Mouse (Mus musculus) spleen, postnatal 4 days (tissue): Measurements from ENCODE around the gene Casc3.

Experiments used
- DNase-seq, 2 experiments: peaks; one replicate each; pipeline ENCODE4 v3.0.0; 2022; ENCODE audit warnings: low spot score in 2 of 2

Gene Casc3

GRCm38 (mm10) chr11:98835296-98835695, 30.6 kb downstream of the Casc3 start:
- DNase-seq, result no peak

DNA sequence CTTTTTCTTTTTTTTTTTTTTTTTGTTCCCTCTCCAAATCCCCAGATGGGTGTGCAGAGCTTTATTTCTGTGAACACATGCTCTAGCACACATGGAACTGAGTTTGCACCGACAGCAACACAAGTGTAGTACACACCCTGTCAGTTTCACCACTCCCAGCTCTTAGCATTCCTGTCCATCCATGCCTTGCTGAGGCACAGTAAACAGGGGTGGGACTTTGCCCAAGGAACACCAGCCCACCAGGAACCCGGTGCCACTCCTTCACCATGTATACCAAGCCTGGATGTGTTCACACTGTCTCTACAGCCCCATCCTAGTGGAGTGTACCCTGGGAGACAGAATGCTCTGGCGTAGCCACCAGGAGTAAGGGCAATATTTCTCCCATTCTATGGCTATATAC, 31.0 kb downstream of the Casc3 start:
- no peak for DNase-seq

DNA sequence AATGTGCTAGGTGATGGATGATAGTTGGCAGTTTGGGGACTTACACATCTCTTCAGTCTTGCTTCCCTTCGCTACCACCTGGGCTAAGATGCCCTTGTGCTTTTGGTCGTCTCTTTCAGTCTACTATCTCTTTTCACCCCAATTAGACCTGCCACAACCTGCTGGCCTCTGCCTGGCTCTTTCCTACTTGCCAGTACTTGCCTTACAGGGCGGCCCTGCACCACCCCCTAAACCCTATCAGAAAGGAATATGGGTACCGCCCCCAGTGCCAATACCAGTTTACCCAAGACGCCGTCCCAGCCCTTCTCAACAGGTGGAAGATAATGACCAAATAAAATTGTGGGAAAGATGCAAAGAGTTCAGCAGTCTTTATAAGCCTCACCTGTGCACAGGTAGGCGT, 31.4 kb downstream of the Casc3 start:
- DNase-seq, result no peak

DNA sequence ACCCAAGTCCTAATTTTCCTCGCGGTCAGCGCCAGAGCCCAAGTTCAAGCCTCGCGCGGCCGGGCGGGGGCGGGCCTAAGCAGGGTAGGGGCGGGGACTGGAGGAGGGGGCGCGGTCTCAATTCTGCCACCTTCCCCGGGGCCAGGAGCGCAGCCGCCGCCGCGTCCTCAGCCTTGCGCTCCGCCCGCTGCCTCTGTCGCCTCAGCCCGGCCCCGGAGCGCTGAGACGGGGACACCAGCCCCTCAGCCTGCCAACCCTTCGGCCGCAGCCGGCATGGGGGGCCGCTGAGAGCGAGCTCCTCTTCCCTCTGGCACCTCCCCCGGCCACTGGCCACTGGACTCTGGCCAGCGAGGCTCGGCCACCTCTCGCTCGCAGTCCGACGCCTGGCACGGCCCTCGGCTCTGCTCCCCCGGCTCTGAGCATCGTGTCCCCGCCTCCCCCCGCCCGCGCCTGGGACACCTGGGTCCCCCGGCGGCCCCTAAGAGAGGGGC, 32.0 kb downstream of the Casc3 start, which contains the start of gene Rapgefl1:
TSS of gene Rapgefl1 (plus strand) at position 135 of the 491 bp plus-strand sequence.
- DNase-seq, result peak; percentile 79 to 91

DNA sequence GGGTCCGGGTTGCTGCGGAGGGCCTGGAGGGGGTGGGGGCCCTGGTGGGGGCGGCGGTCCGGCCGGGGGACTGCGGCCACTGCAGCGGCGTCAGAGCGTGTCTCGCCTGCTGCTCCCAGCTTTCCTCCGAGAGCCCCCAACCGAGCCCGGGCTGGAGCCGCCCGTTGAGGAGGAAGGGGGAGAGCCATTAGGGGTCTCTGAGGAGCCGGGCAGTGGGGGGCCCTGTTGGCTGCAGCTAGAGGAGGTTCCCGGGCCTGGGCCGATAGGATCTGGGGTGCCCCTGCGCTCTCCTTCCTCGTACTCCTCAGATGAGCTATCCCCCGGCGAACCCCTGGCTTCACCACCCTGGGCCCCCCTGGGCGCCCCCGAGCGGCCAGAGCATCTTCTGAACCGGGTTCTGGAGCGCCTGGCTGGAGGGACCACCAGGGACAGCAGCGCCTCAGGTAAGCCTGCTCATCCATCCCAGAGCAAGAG, 32.6 kb downstream of the Casc3 start:
- peak in 1 of 2 experiments; percentile 70 for DNase-seq

GRCm38 (mm10) chr11:98837917-98838316, 33.2 kb downstream of the Casc3 start:
- DNase-seq, result no peak

DNA sequence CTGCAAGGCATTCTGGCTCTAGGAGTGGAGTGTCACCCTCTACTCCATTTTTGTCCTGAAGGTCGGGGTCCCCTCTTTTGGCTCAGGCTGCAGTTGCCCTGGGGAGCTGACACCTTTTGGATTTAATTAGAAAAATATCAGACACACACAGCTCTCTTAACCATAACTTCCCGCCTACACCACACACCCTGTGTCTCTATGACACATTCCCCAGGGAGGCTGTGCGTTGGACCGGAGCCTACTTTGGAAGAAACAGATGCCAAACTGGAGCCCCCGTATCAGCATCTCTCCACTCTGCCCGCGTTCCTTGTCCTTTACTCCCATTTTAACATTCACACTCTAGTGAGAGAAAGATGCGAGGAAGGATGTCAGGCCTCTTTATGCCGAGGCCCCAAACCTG, 33.8 kb downstream of the Casc3 start:
- DNase-seq, result no peak

GRCm38 (mm10) chr11:98839402-98839801, 34.7 kb downstream of the Casc3 start:
- no peak for DNase-seq

GRCm38 (mm10) chr11:98839897-98840296, 35.2 kb downstream of the Casc3 start:
- DNase-seq, result peak in 1 of 2 experiments; percentile 50

DNA sequence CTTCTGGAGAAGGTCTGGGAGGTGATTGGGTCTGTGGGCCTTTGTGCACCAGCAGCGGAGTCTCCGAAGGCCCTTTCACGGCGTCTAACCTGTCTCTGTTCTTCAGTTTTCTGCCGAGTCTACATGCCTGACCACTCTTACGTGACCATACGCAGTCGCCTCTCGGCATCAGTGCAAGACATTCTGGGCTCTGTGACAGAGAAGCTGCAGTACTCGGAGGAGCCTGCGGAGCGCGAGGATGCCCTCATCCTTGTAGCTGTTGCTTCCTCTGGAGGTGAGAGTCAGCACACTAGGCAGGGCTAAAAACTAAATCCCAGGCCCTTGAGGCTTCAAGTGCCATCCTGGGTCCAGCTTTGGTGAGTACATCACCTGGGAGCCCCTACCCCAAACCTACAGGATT, 41.3 kb downstream of the Casc3 start:
- DNase-seq, result no peak

DNA sequence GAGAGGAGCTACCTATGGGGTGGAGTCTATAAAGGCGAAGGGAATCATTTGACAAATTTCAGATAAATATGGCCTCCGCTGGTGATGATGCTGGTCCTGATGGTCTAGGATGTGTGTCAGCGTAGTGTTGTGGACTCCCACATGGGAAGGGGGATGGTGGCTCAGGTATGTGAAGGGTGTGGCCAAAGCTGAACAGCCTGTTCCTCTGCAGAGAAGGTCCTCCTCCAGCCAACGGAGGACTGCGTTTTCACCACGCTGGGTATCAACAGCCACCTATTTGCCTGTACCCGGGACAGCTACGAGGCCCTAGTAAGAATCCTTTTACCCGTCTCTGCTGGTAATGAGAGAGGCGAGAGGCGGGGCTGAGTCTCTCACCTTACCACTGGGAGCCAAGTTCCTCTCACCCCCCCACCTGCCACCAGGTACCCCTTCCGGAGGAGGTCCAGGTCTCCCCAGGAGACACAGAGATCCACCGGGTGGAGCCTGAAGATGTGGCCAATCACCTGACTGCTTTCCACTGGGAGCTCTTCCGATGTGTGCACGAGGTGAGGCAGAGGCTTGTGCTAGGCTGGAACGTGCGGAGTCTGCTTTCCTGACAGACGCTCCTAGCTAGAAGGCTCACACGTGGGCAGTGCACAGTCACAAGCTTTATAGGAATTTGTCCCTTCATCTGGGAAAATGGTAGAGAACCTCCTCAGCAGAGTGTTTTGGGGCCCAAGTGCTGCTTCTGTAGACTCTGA, 42.3 kb downstream of the Casc3 start:
- DNase-seq, result no peak

- DNase-seq, result no peak
Measured at GRCm38 (mm10) chr11:98849196-98849894, 44.6 kb downstream of the Casc3 start.

- no peak for DNase-seq
Measured at GRCm38 (mm10) chr11:98850100-98851093, 45.7 kb downstream of the Casc3 start.

DNA sequence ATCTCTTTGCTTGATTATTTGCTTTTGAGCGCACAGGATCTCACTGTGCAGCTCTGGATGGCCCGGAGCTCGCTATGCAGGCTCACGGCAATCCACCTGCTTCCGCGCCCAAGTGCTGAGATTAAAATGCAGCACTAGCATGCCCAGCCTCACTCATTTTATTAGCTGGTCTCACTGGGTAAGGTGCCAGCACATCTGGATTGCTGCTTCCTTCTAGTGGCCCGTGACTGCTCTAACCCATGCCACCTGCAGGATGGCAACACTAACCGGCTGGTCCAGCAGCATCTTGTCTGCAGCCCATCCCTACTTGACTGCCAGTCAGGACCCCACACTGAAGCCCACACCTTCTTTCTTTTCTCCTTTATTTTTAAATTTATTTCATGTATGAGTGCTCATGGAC, 49.4 kb downstream of the Casc3 start:
- DNase-seq, result no peak

DNA sequence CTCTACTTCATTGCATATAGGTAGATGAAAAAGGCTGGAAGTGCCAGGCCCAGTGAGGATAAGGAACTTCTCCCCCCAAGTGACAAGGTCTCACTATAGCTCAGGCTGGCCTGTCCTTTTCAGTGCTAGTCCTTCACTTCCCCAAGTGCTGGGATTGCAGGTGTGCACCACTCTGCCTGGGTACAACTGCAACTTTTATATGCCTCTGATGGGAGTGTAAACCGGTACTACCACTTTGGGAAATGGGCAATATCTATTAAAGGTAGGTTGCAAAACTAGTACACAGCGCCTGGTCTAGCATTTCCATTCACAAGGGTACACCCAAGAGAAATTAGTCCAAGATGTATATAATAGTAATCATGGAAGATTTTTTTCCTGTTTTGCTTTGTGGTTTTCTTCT, 50.0 kb downstream of the Casc3 start:
- DNase-seq, result no peak

DNA sequence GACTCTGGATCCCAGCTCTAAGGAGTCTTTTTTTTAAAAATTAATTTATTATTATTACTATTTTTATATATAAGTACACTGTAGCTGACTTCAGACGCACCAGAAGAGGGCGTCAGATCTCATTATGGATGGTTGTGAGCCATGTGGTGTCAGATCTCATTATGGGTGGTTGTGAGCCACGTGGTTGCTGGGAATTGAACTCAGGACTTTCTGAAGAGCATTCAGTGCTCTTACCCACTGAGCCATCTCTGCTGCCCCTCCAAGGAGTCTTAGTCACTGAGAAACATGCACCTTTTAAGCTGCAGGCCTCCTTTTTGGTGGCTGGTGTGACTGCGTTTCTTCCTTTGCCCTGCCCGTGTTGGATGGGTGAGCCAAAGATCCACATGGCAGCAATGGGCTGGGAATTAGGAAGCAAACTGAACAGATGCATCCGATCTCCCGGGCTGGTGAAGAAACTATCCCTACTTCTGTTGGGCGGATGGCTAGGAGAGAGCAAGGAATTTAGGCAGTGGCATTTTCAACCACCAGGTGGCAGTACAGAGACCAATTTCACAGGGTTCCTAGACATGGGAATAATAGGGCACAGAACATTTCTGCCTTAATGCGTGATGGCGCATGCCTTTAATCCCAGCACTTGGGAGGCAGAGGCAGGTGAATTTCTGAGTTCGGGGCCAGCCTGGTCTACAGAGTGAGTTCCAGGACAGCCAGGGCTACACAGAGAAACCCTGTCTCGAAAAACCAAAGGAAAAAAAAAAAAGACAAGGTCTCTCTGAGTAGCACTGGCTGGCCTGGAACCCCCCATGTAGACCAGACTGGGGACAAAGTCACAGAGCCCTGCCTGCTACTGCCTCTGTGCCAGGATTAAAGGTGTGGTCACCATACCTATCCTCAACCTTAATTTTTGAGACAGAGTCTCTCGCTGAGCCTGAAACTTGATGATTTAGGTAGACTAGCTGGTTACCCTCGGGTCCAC, 54.3 kb downstream of the Casc3 start:
- peak; percentile 87 to 94 for DNase-seq

- DNase-seq, result peak; percentile 96 to 98
Measured at GRCm38 (mm10) chr11:98863028-98863750, 58.5 kb downstream of the Casc3 start, which contains the start of gene Wipf2. Gene Wipf2 (plus strand): TSS chr11:98863638.

DNA sequence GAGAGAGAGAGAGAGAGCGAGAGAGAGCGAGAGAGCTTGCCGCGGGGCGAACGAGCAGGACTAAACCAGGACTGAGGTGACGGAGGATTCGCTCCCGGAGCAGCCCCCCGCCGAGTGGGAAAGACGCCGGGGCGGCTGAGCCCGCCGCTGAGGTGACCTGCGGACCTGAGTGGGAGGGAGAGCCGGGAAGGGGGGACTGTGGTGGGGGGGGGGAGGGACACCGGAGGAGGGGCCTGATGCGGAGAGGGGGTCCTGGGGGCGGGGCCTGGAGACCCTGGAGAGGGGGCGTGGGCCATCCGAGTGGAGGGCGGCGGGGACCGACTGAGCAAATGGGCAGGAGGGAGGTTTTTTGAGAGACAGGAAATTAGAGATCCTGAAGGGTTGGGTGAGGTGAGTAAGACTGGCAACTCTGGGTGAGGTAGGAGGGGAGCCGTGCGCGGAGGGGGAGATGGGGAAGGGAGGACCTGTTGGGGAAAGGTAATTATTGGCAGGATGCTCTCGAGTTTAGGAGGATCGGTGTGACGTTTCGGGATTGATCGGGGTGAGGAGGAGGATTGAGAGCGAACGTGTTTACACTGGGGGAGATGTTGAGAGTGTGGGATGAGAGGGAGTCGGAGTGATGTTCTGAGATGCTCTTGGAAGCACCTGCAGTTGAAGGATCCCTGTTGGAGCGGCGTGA, 59.2 kb downstream of the Casc3 start:
- DNase-seq, result peak in 1 of 2 experiments; percentile 41

DNA sequence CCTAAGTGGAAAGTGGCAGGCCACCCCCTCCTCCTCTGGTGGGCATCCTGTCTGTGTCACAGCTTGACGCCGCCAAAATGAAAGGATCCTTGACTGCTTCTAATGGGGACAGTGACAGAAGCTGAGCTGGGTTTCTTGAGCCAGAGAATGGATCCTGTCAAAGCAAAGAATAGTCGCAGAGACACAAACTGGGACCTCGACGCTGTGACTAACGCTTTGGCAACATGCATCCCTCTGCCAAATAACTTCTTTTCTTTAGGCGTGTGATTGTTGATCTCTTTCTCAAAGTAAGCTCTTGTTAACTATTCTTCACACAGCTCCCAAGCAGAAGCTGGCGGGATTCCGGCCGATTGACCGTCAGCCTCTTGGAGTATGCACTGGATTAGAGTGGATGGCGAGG, 62.6 kb downstream of the Casc3 start:
- no peak for DNase-seq
